Mouse (Mus musculus) forebrain, embryonic 12.5 days (tissue): ENCODE results near the gene Tspan18. TPM values are rescaled to one million over a fixed set of nuclear protein-coding genes. Genes with fewer than 3 reads are reported as not detected.
A peak's percentile ranks its signal among the peaks of the same experiment; 100 is the strongest.

Experiments
- ATAC-seq: fragments of 200-750 bp; cut with Nextera tagmentation; 2 replicates; pipeline ENCODE4 v1.8.0; 2017; ENCODE audit warnings: moderate TSS enrichment; ENCODE audit not compliant: low FRiP score
- H3K27ac ChIP-seq: fragments of 300-500 bp; sonication (generic); 2 replicates; pipeline ENCODE4 v1.5.1; 2016; ENCODE audit warnings: mild to moderate bottlenecking
- H3K27me3 ChIP-seq: fragments of 300-500 bp; sonication (generic); 2 replicates; pipeline ENCODE4 v1.6.1; 2016; ENCODE audit warnings: mild to moderate bottlenecking
- H3K36me3 ChIP-seq: fragments of 300-500 bp; sonication (generic); replicated peaks from 2 replicates; pipeline ENCODE4 v1.6.1; 2016; ENCODE audit warnings: mild to moderate bottlenecking
- H3K4me1 ChIP-seq: fragments of 300-500 bp; sonication (generic); 2 replicates; pipeline ENCODE4 v1.6.1; 2016
- H3K4me2 ChIP-seq: fragments of 300-500 bp; sonication (generic); 2 replicates; pipeline ENCODE4 v1.6.1; 2016; ENCODE audit warnings: mild to moderate bottlenecking, moderate library complexity
- H3K4me3 ChIP-seq: fragments of 300-500 bp; sonication (generic); replicated peaks from 2 replicates; pipeline ENCODE4 v1.5.1; 2016; ENCODE audit warnings: mild to moderate bottlenecking
- H3K9ac ChIP-seq: fragments of 300-500 bp; sonication (generic); 2 replicates; pipeline ENCODE4 v1.6.1; 2016; ENCODE audit warnings: mild to moderate bottlenecking
- H3K9me3 ChIP-seq: fragments of 300-500 bp; sonication (generic); 2 replicates; pipeline ENCODE4 v1.6.1; 2016
- WGBS: fragments of 180-500 bp; shearing (Covaris S2); methylation state at CpG from one replicate; pipeline ENCODE4 v1.1.7; 2016; 5-methylcytosine and 5-hydroxymethylcytosine counted together
- polyA plus RNA-seq: library from polyadenylated mRNA; unstranded; fragments of >200 nt; fragmentation: Nextera tagmentation; extraction: Ambion mirVana; gene quantifications from 2 replicates; pipeline ENCODE4 v1.2.1, GENCODE M21; 2016

Tspan18 gene
- polyA plus RNA-seq, 1 experiment from 2014 or later, result 31.2 TPM

GRCm38 (mm10) chr2:93170845-93171200, 163.5 kb downstream of the Tspan18 start:
- H3K4me1 ChIP-seq, result peaks cover 52% of the 10 kb centered on the region
- H3K9ac ChIP-seq, result no peak overlapping the region
- H3K9me3 ChIP-seq, result no peaks in the 10 kb centered on the region
- peaks cover 13% of the 10 kb centered on the region; the same call in 1 of the 2 replicates for H3K27me3 ChIP-seq
- H3K27ac ChIP-seq, result 0 out of 2 replicates have a peak overlapping the region, but pooled peaks have one; percentile 20
- no peak overlapping the region for H3K4me2 ChIP-seq
- 87% methylated on average over 5 of the region's 5 CpGs for WGBS
- no peak; the same call in 1 of the 2 replicates for ATAC-seq
- H3K36me3 ChIP-seq, result no peaks in the 10 kb centered on the region
- H3K4me3 ChIP-seq, result no peak overlapping the region

- no peak for ATAC-seq
- Histone ChIP-seq H3K4me2 (no peak overlapping the region), H3K9me3 (no peaks in the 10 kb centered on the region), H3K4me1 (peaks cover 47% of the 10 kb centered on the region), H3K27ac (0 out of 2 replicates have a peak overlapping the region, but pooled peaks have one; percentile 20), H3K36me3 (no peaks in the 10 kb centered on the region), H3K27me3 (peaks cover 12% of the 10 kb centered on the region; the same call in 1 of the 2 replicates), H3K4me3 (no peak overlapping the region), H3K9ac (no peak overlapping the region)
- 77% methylated on average over 19 of the region's 19 CpGs for WGBS
Observed at GRCm38 (mm10) chr2:93170156-93170844, 164.0 kb downstream of the Tspan18 start.

- Histone ChIP-seq H3K27ac (no peak overlapping the region), H3K4me2 (no peak overlapping the region), H3K36me3 (no peaks in the 10 kb centered on the region), H3K4me3 (no peak overlapping the region), H3K9me3 (no peaks in the 10 kb centered on the region), H3K4me1 (peaks cover 23% of the 10 kb centered on the region), H3K9ac (no peak overlapping the region), H3K27me3 (no peaks in the 10 kb centered on the region; the same call in 1 of the 2 replicates)
- 83% methylated on average over 14 of the region's 14 CpGs for WGBS
- no peak for ATAC-seq
Observed at GRCm38 (mm10) chr2:93166734-93167406, 167.4 kb downstream of the Tspan18 start.

GRCm38 (mm10) chr2:93166295-93166694, 168.0 kb downstream of the Tspan18 start:
- Histone ChIP-seq H3K27ac (no peak overlapping the region), H3K36me3 (no peaks in the 10 kb centered on the region), H3K9ac (no peak overlapping the region), H3K4me3 (no peak overlapping the region), H3K9me3 (no peaks in the 10 kb centered on the region), H3K4me1 (peaks cover 18% of the 10 kb centered on the region), H3K4me2 (no peak overlapping the region), H3K27me3 (no peaks in the 10 kb centered on the region; the same call in 1 of the 2 replicates)
- no peak for ATAC-seq
- WGBS, result 83% methylated on average over 6 of the region's 6 CpGs

- Histone ChIP-seq H3K27me3 (no peaks in the 10 kb centered on the region), H3K9ac (no peak overlapping the region), H3K4me3 (no peak overlapping the region), H3K9me3 (no peaks in the 10 kb centered on the region), H3K27ac (no peak overlapping the region), H3K4me1 (peaks cover 16% of the 10 kb centered on the region), H3K36me3 (no peaks in the 10 kb centered on the region), H3K4me2 (no peak overlapping the region)
- WGBS, result 94% methylated on average over 6 of the region's 6 CpGs
- no peak for ATAC-seq
Observed at GRCm38 (mm10) chr2:93163750-93164335, 170.5 kb downstream of the Tspan18 start.

- Histone ChIP-seq H3K4me3 (no peak overlapping the region), H3K4me1 (peaks cover 16% of the 10 kb centered on the region), H3K27ac (no peak overlapping the region)
Observed at GRCm38 (mm10) chr2:93163317-93163716, 171.0 kb downstream of the Tspan18 start.

GRCm38 (mm10) chr2:93162791-93163190, 171.5 kb downstream of the Tspan18 start:
- no peak overlapping the region for H3K27ac ChIP-seq
- no peaks in the 10 kb centered on the region for H3K9me3 ChIP-seq
- H3K4me2 ChIP-seq, result no peak overlapping the region
- no peak overlapping the region for H3K4me3 ChIP-seq
- H3K27me3 ChIP-seq, result no peaks in the 10 kb centered on the region
- peaks cover 16% of the 10 kb centered on the region for H3K4me1 ChIP-seq
- ATAC-seq, result no peak
- 96% methylated on average over 4 of the region's 4 CpGs for WGBS
- H3K9ac ChIP-seq, result no peak overlapping the region
- H3K36me3 ChIP-seq, result no peaks in the 10 kb centered on the region

More at GRCm38 (mm10) chr2:93163317-93163716, 171.0 kb downstream of the Tspan18 start:
- Histone ChIP-seq H3K36me3 (no peaks in the 10 kb centered on the region), H3K9me3 (no peaks in the 10 kb centered on the region), H3K27me3 (no peaks in the 10 kb centered on the region), H3K9ac (no peak overlapping the region), H3K4me2 (no peak overlapping the region)
- WGBS, result 23% methylated on average over 2 of the region's 2 CpGs
- no peak for ATAC-seq

- H3K9me3 ChIP-seq, result no peaks in the 10 kb centered on the region
- ATAC-seq, result no peak
- no peaks in the 10 kb centered on the region for H3K36me3 ChIP-seq
- WGBS, result 85% methylated on average over 7 of the region's 7 CpGs
- H3K4me1 ChIP-seq, result peaks cover 16% of the 10 kb centered on the region
- H3K27ac ChIP-seq, result no peak overlapping the region
- no peak overlapping the region for H3K4me3 ChIP-seq
- H3K27me3 ChIP-seq, result no peaks in the 10 kb centered on the region
- H3K4me2 ChIP-seq, result no peak overlapping the region
- H3K9ac ChIP-seq, result no peak overlapping the region
Observed at GRCm38 (mm10) chr2:93161914-93162664, 172.2 kb downstream of the Tspan18 start.

GRCm38 (mm10) chr2:93160467-93161035, 173.8 kb downstream of the Tspan18 start:
- Histone ChIP-seq H3K9ac (no peak overlapping the region), H3K9me3 (no peaks in the 10 kb centered on the region), H3K36me3 (no peaks in the 10 kb centered on the region), H3K27ac (no peak overlapping the region), H3K27me3 (no peaks in the 10 kb centered on the region), H3K4me3 (no peak overlapping the region), H3K4me1 (peaks cover 11% of the 10 kb centered on the region; the same call in 1 of the 2 replicates), H3K4me2 (no peak overlapping the region)
- 73% methylated on average over 4 of the region's 4 CpGs for WGBS
- no peak for ATAC-seq

GRCm38 (mm10) chr2:93154486-93155032, 179.7 kb downstream of the Tspan18 start:
- Histone ChIP-seq H3K9ac (no peak overlapping the region), H3K4me3 (no peak overlapping the region), H3K4me2 (no peak overlapping the region), H3K27me3 (no peaks in the 10 kb centered on the region), H3K9me3 (no peaks in the 10 kb centered on the region), H3K36me3 (no peaks in the 10 kb centered on the region), H3K4me1 (peaks cover 7% of the 10 kb centered on the region), H3K27ac (no peak overlapping the region)
- WGBS, result 77% methylated on average over 1 of the region's 1 CpGs
- no peak for ATAC-seq

GRCm38 (mm10) chr2:93153833-93154232, 180.5 kb downstream of the Tspan18 start:
- H3K4me1 ChIP-seq, result peaks cover 7% of the 10 kb centered on the region
- no peaks in the 10 kb centered on the region for H3K36me3 ChIP-seq
- no peak overlapping the region for H3K9ac ChIP-seq
- no peak overlapping the region for H3K4me2 ChIP-seq
- H3K9me3 ChIP-seq, result no peaks in the 10 kb centered on the region
- 95% methylated on average over 1 of the region's 1 CpGs for WGBS
- no peak overlapping the region for H3K27ac ChIP-seq
- ATAC-seq, result no peak
- no peak overlapping the region for H3K4me3 ChIP-seq
- no peaks in the 10 kb centered on the region for H3K27me3 ChIP-seq
